Comparison of ENCODE assay signal across 11 mouse cellular contexts in the genomic region with DNA sequence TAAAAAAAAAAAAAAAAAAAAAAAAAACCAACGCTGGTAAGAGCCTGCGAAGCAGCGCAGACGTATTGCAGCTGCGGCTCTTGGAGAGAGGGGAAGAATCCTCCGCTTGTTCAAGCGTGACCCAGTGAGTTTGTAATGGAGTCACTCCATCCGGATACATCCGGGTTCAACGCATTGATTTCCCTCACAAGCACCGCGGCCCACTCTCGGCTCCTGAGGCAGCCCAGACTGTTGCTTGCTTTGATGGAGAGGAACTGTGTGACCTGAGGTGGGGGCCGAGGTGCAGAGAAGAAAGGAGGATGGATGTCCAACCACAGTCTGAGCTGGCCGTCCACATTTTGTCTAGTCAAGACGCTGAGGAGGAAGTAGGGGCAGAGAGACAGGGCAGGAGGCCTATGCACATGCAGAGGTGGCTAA.
DNase-seq lines count a peak whose midpoint lies in the region; ATAC-seq and TF ChIP-seq lines count a peak whose summit lies in the region.
"Had no signal": no experiment of that assay in that cellular context is flagged by ENCODE, and none has a peak within 500 bp of the region (broad histone marks: within the 10 kb centered on the region; RNA-seq: fewer than 3 reads in every experiment).

No protein-coding gene starts in this region.

- no peaks in the 10 kb centered on the region for H3K27me3 ChIP-seq in lung, embryonic 14.5 days (ENCODE audit: insufficient read depth, low read length)
- H3K27me3 ChIP-seq in forebrain, embryonic 11.5 days (ENCODE audit: control insufficient read depth, insufficient read depth, low read length): no peaks in the 10 kb centered on the region
- H3K27me3 ChIP-seq in hindbrain, postnatal 0 days (ENCODE audit: insufficient read depth, low read length): no peaks in the 10 kb centered on the region
- H3K27me3 ChIP-seq: CH12.LX; embryonic facial prominence, embryonic 13.5 days; liver, embryonic 15.5 days had no signal

- H3K4me3 ChIP-seq in lung, embryonic 14.5 days (ENCODE audit: low read depth, low read length): no peak overlapping the region
- H3K4me3 ChIP-seq in forebrain, embryonic 11.5 days (ENCODE audit: low read depth, low read length): no peak overlapping the region
- H3K4me3 ChIP-seq in hindbrain, postnatal 0 days (ENCODE audit: low read length): no peak overlapping the region
- H3K4me3 ChIP-seq: embryonic facial prominence, embryonic 13.5 days; liver, embryonic 15.5 days had no signal

- no peaks in the 10 kb centered on the region for H3K4me1 ChIP-seq in lung, embryonic 14.5 days (ENCODE audit: insufficient read depth)
- peaks cover 3% of the 10 kb centered on the region; the same call in 1 of the 2 replicates for H3K4me1 ChIP-seq in forebrain, embryonic 11.5 days (replicated peaks; ENCODE audit: control insufficient read depth, insufficient read depth, low read length)
- H3K4me1 ChIP-seq in hindbrain, postnatal 0 days (ENCODE audit: insufficient read depth, low read length): no peaks in the 10 kb centered on the region
- H3K4me1 ChIP-seq: liver, embryonic 15.5 days had no signal

- H3K4me2 ChIP-seq in lung, embryonic 14.5 days: no peak overlapping the region
- H3K4me2 ChIP-seq in forebrain, embryonic 11.5 days (ENCODE audit: low read depth, low read length, severe bottlenecking): no peak overlapping the region
- H3K4me2 ChIP-seq in hindbrain, postnatal 0 days (ENCODE audit: low read depth, low read length): peak overlapping the region; percentile 20
- H3K4me2 ChIP-seq: embryonic facial prominence, embryonic 13.5 days; liver, embryonic 15.5 days had no signal

- WGBS in lung, embryonic 14.5 days: 59% methylated on average over 16 of the region's 16 CpGs
- 56% methylated on average over 16 of the region's 16 CpGs for WGBS in forebrain, embryonic 11.5 days
- 32% methylated on average over 16 of the region's 16 CpGs for WGBS in hindbrain, postnatal 0 days

- no peak for TF ChIP-seq CTCF in lung, embryonic 14.5 days (IDR thresholded peaks at IDR 0.05; ENCODE audit: low read depth)
- TF ChIP-seq CTCF in hindbrain, postnatal 0 days (IDR thresholded peaks at IDR 0.05; ENCODE audit: low read depth): no peak

- no peak overlapping the region for H3K27ac ChIP-seq in lung, embryonic 14.5 days (ENCODE audit: low read depth)
- H3K27ac ChIP-seq in forebrain, embryonic 11.5 days (ENCODE audit: low read depth, low read length): no peak overlapping the region
- no peak overlapping the region for H3K27ac ChIP-seq in hindbrain, postnatal 0 days
- H3K27ac ChIP-seq: embryonic facial prominence, embryonic 13.5 days; liver, embryonic 15.5 days had no signal

- H3K36me3 ChIP-seq in lung, embryonic 14.5 days (ENCODE audit: insufficient read depth): no peaks in the 10 kb centered on the region
- H3K36me3 ChIP-seq in forebrain, embryonic 11.5 days (ENCODE audit: control insufficient read depth, insufficient read depth, low read length): no peaks in the 10 kb centered on the region
- no peaks in the 10 kb centered on the region for H3K36me3 ChIP-seq in hindbrain, postnatal 0 days (ENCODE audit: insufficient read depth, low read length)
- H3K36me3 ChIP-seq: embryonic facial prominence, embryonic 13.5 days; liver, embryonic 15.5 days had no signal

- ATAC-seq in lung, embryonic 14.5 days (ENCODE audit: insufficient read depth): no peak; the same call in 1 of the 2 replicates
- ATAC-seq in forebrain, embryonic 11.5 days (replicated peaks; ENCODE audit: low FRiP score): peak; percentile 46; the same call in 1 of the 2 replicates
- ATAC-seq in hindbrain, postnatal 0 days: peak; percentile 78

- H3K9me3 ChIP-seq in lung, embryonic 14.5 days (ENCODE audit: low read depth, low read length): no peaks in the 10 kb centered on the region
- no peaks in the 10 kb centered on the region for H3K9me3 ChIP-seq in forebrain, embryonic 11.5 days (ENCODE audit: control insufficient read depth, low read length)
- no peaks in the 10 kb centered on the region for H3K9me3 ChIP-seq in hindbrain, postnatal 0 days (ENCODE audit: low read length)
- H3K9me3 ChIP-seq: embryonic facial prominence, embryonic 13.5 days; liver, embryonic 15.5 days had no signal

- DNase-seq in lung, embryonic 14.5 days: peak; percentile 45
- no peak for DNase-seq in lung, postnatal 10 days
- DNase-seq in forebrain, embryonic 11.5 days (ENCODE audit: low spot score): peak; percentile 53
- DNase-seq in hindbrain, postnatal 0 days (ENCODE audit: low spot score): peak; percentile 59
- DNase-seq in retina, postnatal 1 day: peak; percentile 69
- no peak for DNase-seq in thymus, postnatal 10 days (ENCODE audit: low spot score in 2 of 2)
- DNase-seq in thymus, postnatal 25 days: no peak
- DNase-seq: kidney, postnatal 36 days had no signal

- no peak overlapping the region for H3K9ac ChIP-seq in lung, embryonic 14.5 days
- no peak overlapping the region for H3K9ac ChIP-seq in forebrain, embryonic 11.5 days (ENCODE audit: low read length)
- H3K9ac ChIP-seq in hindbrain, postnatal 0 days (replicated peaks; ENCODE audit: low read length): no peak overlapping the region
- H3K9ac ChIP-seq: embryonic facial prominence, embryonic 13.5 days; liver, embryonic 15.5 days had no signal

Comparison
In these comparisons a context has a peak if more than half of its experiments do, and no peak if none do; other contexts are left out.
1. DNase-seq: peak in lung, embryonic 14.5 days (single experiment), forebrain, embryonic 11.5 days (single experiment), hindbrain, postnatal 0 days (single experiment) and retina, postnatal 1 day (single experiment); none in lung, postnatal 10 days (single experiment), thymus, postnatal 10 days (0 of 2) and thymus, postnatal 25 days (single experiment).